In the genomic region with DNA sequence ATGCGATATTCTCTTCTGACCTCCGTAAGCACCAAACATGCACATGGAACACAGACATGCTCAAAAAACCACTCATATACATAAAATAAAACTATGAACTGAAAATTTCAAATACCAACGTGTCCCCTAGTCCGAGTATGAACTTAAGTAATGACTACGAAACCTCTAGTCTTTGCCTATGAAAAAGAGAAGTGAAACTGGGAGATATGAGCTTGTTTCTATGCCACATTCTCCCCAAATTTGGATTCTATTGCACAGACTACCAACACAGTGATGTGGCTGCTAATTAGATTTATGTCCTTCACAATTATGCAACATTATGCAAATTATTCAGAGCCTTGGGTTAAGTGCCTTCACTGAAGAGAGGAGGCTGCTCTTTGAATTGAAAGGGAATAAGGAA, we compare ENCODE assay signal across 22 mouse cellular contexts. TPM values are rescaled to one million over a fixed set of nuclear protein-coding genes. Genes with fewer than 3 reads are reported as not detected.
"Had no signal": no experiment of that assay in that cellular context is flagged by ENCODE, and none has a peak within 500 bp of the region (broad histone marks: within the 10 kb centered on the region; RNA-seq: fewer than 3 reads in every experiment).

No protein-coding gene starts in this region.

- H3K9ac ChIP-seq: kidney, embryonic 15.5 days; limb, embryonic 13.5 days; liver, embryonic 13.5 days; lung, embryonic 14.5 days; neural tube, embryonic 12.5 days; neural tube, embryonic 15.5 days had no signal

- H3K4me3 ChIP-seq: kidney, embryonic 15.5 days; limb, embryonic 13.5 days; liver, embryonic 13.5 days; neural tube, embryonic 12.5 days; neural tube, embryonic 15.5 days had no signal

- H3K4me2 ChIP-seq: kidney, embryonic 15.5 days; limb, embryonic 13.5 days; liver, embryonic 13.5 days; lung, embryonic 14.5 days; midbrain, embryonic 11.5 days; neural tube, embryonic 12.5 days; neural tube, embryonic 15.5 days had no signal

- H3K4me1 ChIP-seq: kidney, embryonic 15.5 days; limb, embryonic 13.5 days; liver, embryonic 13.5 days; neural tube, embryonic 12.5 days; neural tube, embryonic 15.5 days had no signal

- H3K27ac ChIP-seq: limb, embryonic 13.5 days; liver, embryonic 13.5 days; macrophage; neural tube, embryonic 12.5 days; neural tube, embryonic 15.5 days had no signal

- H3K27me3 ChIP-seq: kidney, embryonic 15.5 days; limb, embryonic 13.5 days; liver, embryonic 13.5 days; neural tube, embryonic 12.5 days; neural tube, embryonic 15.5 days had no signal

- ATAC-seq: lung, postnatal 0 days had no signal

- DNase-seq: kidney, adult 11 months; kidney, adult 8-10 months; kidney, postnatal 10 days; kidney, postnatal 36 days; left cerebral cortex, postnatal 4 days; liver, embryonic 13.5 days; lung, embryonic 14.5 days; midbrain, embryonic 14.5 days; right cerebral cortex, adult 18-20 months; right cerebral cortex, postnatal 14 days; right cerebral cortex, postnatal 4 days; thymus, adult 2 months; thymus, postnatal 14 days; thymus, postnatal 4 days had no signal

- H3K9me3 ChIP-seq: kidney, embryonic 15.5 days; limb, embryonic 13.5 days; liver, embryonic 13.5 days; neural tube, embryonic 12.5 days; neural tube, embryonic 15.5 days had no signal

RNA-seq across cellular contexts. Expression of gene Shisa4, which starts 24.4 kb away (rescaled TPM):
- total RNA-seq: megakaryocyte-erythroid progenitor cell, adult 5-6 weeks had no signal
